Mouse (Mus musculus) thymus, adult 2 months (tissue): ENCODE measurements around the gene Lnpk.

Source experiments
- CTCF ChIP-seq: fragments of 200-500 bp; IDR thresholded peaks from 2 replicates; pipeline ENCODE4 v1.5.1; 2012; ENCODE audit warnings: mild to moderate bottlenecking, control low read depth, low read length, moderate library complexity, borderline replicate concordance; ENCODE audit not compliant: control insufficient read depth, poor library complexity, insufficient read depth; ENCODE audit errors: extremely low read depth
- POLR2A ChIP-seq: fragments of 200-500 bp; IDR thresholded peaks from 2 replicates; pipeline ENCODE4 v1.6.1; 2012; ENCODE audit warnings: mild to moderate bottlenecking, low read length, control low read depth, moderate library complexity; ENCODE audit not compliant: control insufficient read depth, poor library complexity, insufficient read depth; ENCODE audit errors: extremely low read depth

- TF ChIP-seq POLR2A (peak; percentile 81), CTCF (no peak)
Measured at GRCm38 (mm10) chr2:74578843-74579489, at the start of gene Lnpk.
